Mouse (Mus musculus): ENCODE measurements around the gene Gbp8. TPM values are rescaled to one million over a fixed set of nuclear protein-coding genes. Genes with fewer than 3 reads are reported as not detected.

Gbp8 gene
- polyA plus RNA-seq, 1 experiment, result 0.08 TPM

GRCm38 (mm10) chr5:105012551-105012950 is 126.8 kb downstream of the Gbp8 start:
- Histone ChIP-seq H3K4me1 (ENCODE audit: control insufficient read depth, insufficient read depth, low read length) (no peaks in the 10 kb centered on the region), H3K27ac (ENCODE audit: insufficient read depth, low read length) (no peak overlapping the region), H3K27me3 (ENCODE audit: control insufficient read depth, insufficient read depth, low read length) (no peaks in the 10 kb centered on the region), H3K4me3 (replicated peaks; ENCODE audit: insufficient read depth, low read depth, low read length) (no peak overlapping the region)
- 77% methylated on average over 1 of the region's 1 CpGs for WGBS
- TF ChIP-seq POLR2A (IDR thresholded peaks at IDR 0.05; ENCODE audit: borderline replicate concordance, insufficient read depth, low read length) (no peak), CTCF (IDR thresholded peaks at IDR 0.05; ENCODE audit: borderline replicate concordance, insufficient read depth, low read depth, low read length) (no peak)
- DNase-seq, result no peak

- 84% methylated on average over 4 of the region's 4 CpGs for WGBS
- no peak for DNase-seq
- H3K27me3 ChIP-seq (ENCODE audit: control insufficient read depth, insufficient read depth, low read length), result no peaks in the 10 kb centered on the region
- no peaks in the 10 kb centered on the region for H3K4me1 ChIP-seq (ENCODE audit: control insufficient read depth, insufficient read depth, low read length)
- H3K4me3 ChIP-seq (replicated peaks; ENCODE audit: insufficient read depth, low read depth, low read length), result no peak overlapping the region
- H3K27ac ChIP-seq (ENCODE audit: insufficient read depth, low read length), result no peak overlapping the region
- TF ChIP-seq CTCF (IDR thresholded peaks at IDR 0.05; ENCODE audit: borderline replicate concordance, insufficient read depth, low read depth, low read length) (no peak), POLR2A (IDR thresholded peaks at IDR 0.05; ENCODE audit: borderline replicate concordance, insufficient read depth, low read length) (no peak)
These were observed 127.8 kb downstream of the Gbp8 start for GRCm38 (mm10) chr5:105011570-105011969.

GRCm38 (mm10) chr5:105010376-105010775 is 129.0 kb downstream of the Gbp8 start:
- Histone ChIP-seq H3K27me3 (ENCODE audit: control insufficient read depth, insufficient read depth, low read length) (no peaks in the 10 kb centered on the region), H3K4me3 (replicated peaks; ENCODE audit: insufficient read depth, low read depth, low read length) (no peak overlapping the region), H3K4me1 (ENCODE audit: control insufficient read depth, insufficient read depth, low read length) (no peaks in the 10 kb centered on the region), H3K27ac (ENCODE audit: insufficient read depth, low read length) (no peak overlapping the region)
- no peak for TF ChIP-seq POLR2A (IDR thresholded peaks at IDR 0.05; ENCODE audit: borderline replicate concordance, insufficient read depth, low read length)
- TF ChIP-seq CTCF (IDR thresholded peaks at IDR 0.05; ENCODE audit: borderline replicate concordance, insufficient read depth, low read depth, low read length), result no peak
- no peak for DNase-seq

- Histone ChIP-seq H3K4me1 (ENCODE audit: control insufficient read depth, insufficient read depth, low read length) (no peaks in the 10 kb centered on the region), H3K4me3 (replicated peaks; ENCODE audit: insufficient read depth, low read depth, low read length) (no peak overlapping the region), H3K27me3 (ENCODE audit: control insufficient read depth, insufficient read depth, low read length) (no peaks in the 10 kb centered on the region), H3K27ac (ENCODE audit: insufficient read depth, low read length) (no peak overlapping the region)
- TF ChIP-seq CTCF (IDR thresholded peaks at IDR 0.05; ENCODE audit: borderline replicate concordance, insufficient read depth, low read depth, low read length), result no peak
- no peak for TF ChIP-seq POLR2A (IDR thresholded peaks at IDR 0.05; ENCODE audit: borderline replicate concordance, insufficient read depth, low read length)
- DNase-seq, result peak; percentile 7 to 14
- WGBS, result 34% methylated on average over 2 of the region's 2 CpGs
These were observed 149.9 kb downstream of the Gbp8 start for GRCm38 (mm10) chr5:104989411-104989810.

- H3K4me1 ChIP-seq (ENCODE audit: control insufficient read depth, insufficient read depth, low read length), result no peaks in the 10 kb centered on the region
- no peak overlapping the region for H3K27ac ChIP-seq (ENCODE audit: insufficient read depth, low read length)
- DNase-seq, result no peak
- no peaks in the 10 kb centered on the region for H3K27me3 ChIP-seq (ENCODE audit: control insufficient read depth, insufficient read depth, low read length)
- no peak for TF ChIP-seq POLR2A (IDR thresholded peaks at IDR 0.05; ENCODE audit: borderline replicate concordance, insufficient read depth, low read length)
- TF ChIP-seq CTCF (IDR thresholded peaks at IDR 0.05; ENCODE audit: borderline replicate concordance, insufficient read depth, low read depth, low read length), result no peak
- 56% methylated on average over 2 of the region's 2 CpGs for WGBS
- no peak overlapping the region for H3K4me3 ChIP-seq (replicated peaks; ENCODE audit: insufficient read depth, low read depth, low read length)
These were observed 151.3 kb downstream of the Gbp8 start for GRCm38 (mm10) chr5:104988000-104988399.

GRCm38 (mm10) chr5:104986706-104987105 is 152.6 kb downstream of the Gbp8 start:
- no peak for DNase-seq
- whole genome bisulfite sequencing, result 63% methylated on average over 1 of the region's 1 CpGs
- TF ChIP-seq POLR2A (IDR thresholded peaks at IDR 0.05; ENCODE audit: borderline replicate concordance, insufficient read depth, low read length) (no peak), CTCF (IDR thresholded peaks at IDR 0.05; ENCODE audit: borderline replicate concordance, insufficient read depth, low read depth, low read length) (peak; percentile 25; the same call in 1 of the 2 replicates)
- Histone ChIP-seq H3K27me3 (ENCODE audit: control insufficient read depth, insufficient read depth, low read length) (no peaks in the 10 kb centered on the region), H3K4me3 (replicated peaks; ENCODE audit: insufficient read depth, low read depth, low read length) (no peak overlapping the region), H3K27ac (ENCODE audit: insufficient read depth, low read length) (no peak overlapping the region), H3K4me1 (ENCODE audit: control insufficient read depth, insufficient read depth, low read length) (no peaks in the 10 kb centered on the region)

- H3K27me3 ChIP-seq (ENCODE audit: control insufficient read depth, insufficient read depth, low read length), result no peaks in the 10 kb centered on the region
- H3K4me3 ChIP-seq (replicated peaks; ENCODE audit: insufficient read depth, low read depth, low read length), result no peak within 1 kb of the TSS
- H3K4me1 ChIP-seq (ENCODE audit: control insufficient read depth, insufficient read depth, low read length), result no peaks in the 10 kb centered on the region
- DNase-seq, result no peak
- 34% methylated on average over 12 of the region's 12 CpGs for WGBS
- no peak within 1 kb of the TSS for H3K27ac ChIP-seq (ENCODE audit: insufficient read depth, low read length)
- TF ChIP-seq POLR2A (IDR thresholded peaks at IDR 0.05; ENCODE audit: borderline replicate concordance, insufficient read depth, low read length) (no peak), CTCF (IDR thresholded peaks at IDR 0.05; ENCODE audit: borderline replicate concordance, insufficient read depth, low read depth, low read length) (no peak)
These were observed 156.8 kb downstream of the Gbp8 start, which contains the start of gene Abcg3 for GRCm38 (mm10) chr5:104982535-104982934. Gene Abcg3, minus strand, starts transcription at chr5:104982718.

- H3K4me3 ChIP-seq (replicated peaks; ENCODE audit: insufficient read depth, low read depth, low read length), result no peak overlapping the region
- no peaks in the 10 kb centered on the region for H3K4me1 ChIP-seq (ENCODE audit: control insufficient read depth, insufficient read depth, low read length)
- no peaks in the 10 kb centered on the region for H3K27me3 ChIP-seq (ENCODE audit: control insufficient read depth, insufficient read depth, low read length)
- H3K27ac ChIP-seq (ENCODE audit: insufficient read depth, low read length), result no peak overlapping the region
- 33% methylated on average over 2 of the region's 2 CpGs for WGBS
- DNase-seq, result no peak
- TF ChIP-seq POLR2A (IDR thresholded peaks at IDR 0.05; ENCODE audit: borderline replicate concordance, insufficient read depth, low read length) (no peak), CTCF (IDR thresholded peaks at IDR 0.05; ENCODE audit: borderline replicate concordance, insufficient read depth, low read depth, low read length) (no peak)
These were observed 160.3 kb downstream of the Gbp8 start for GRCm38 (mm10) chr5:104979040-104979513.

Other genes starting within 250 kb of the Gbp8 start
- gene Abcg3, start 156.8 kb downstream of the Gbp8 start, polyA plus RNA-seq (2012; rRNA removed), result 0.11 and 0.13 TPM in 2 replicates
- 2.3 and 2.6 TPM in 2 replicates for gene Gbp9, start within 50 bp of the Gbp8 start, polyA plus RNA-seq (2012; rRNA removed)
- gene Gbp4, start within 50 bp of the Gbp8 start, polyA plus RNA-seq (2012; rRNA removed), result 2.2 and 2.9 TPM in 2 replicates
- gene Gbp10, start 100.0 kb upstream of the Gbp8 start, polyA plus RNA-seq (2012; rRNA removed), result 0.29 and 0.51 TPM in 2 replicates
- 0.23 and 0.43 TPM in 2 replicates for gene Gm43302, start 154.2 kb upstream of the Gbp8 start, polyA plus RNA-seq (2012; rRNA removed)
- gene Gbp6, start 154.2 kb upstream of the Gbp8 start, polyA plus RNA-seq (2012; rRNA removed), result 2.2 and 2.7 TPM in 2 replicates